Mouse (Mus musculus): Measurements from ENCODE around the gene Gpnmb.

Gpnmb gene

GRCm38 (mm10) chr6:49036275-49037267 is at the start of gene Gpnmb:
Gene Gpnmb, plus strand, starts transcription at chr6:49036546.
- peak; percentile 61 for DNase-seq (ENCODE audit: low read depth, low spot score)

DNA sequence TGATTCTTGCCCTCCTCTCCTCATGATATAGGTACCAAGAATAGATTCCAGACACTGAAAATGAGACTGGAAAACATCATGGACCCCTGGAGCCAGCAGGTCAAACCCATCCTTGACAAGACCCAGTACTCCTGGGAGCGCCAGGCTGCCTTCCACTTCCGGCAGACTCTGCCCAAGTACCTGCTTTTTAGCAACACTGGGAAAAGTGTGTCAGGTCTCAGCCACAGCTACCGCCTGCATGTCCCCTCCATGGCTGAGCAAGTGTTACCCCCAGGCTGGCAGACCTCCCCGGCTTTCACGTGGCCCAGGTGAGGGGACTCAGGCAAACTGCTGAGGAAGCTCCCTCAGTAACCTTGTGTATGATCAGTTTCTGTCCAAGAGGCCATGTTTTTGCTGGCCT is 46.4 kb upstream of the Gpnmb start:
- no peak for DNase-seq (ENCODE audit: low read depth, low spot score)

DNA sequence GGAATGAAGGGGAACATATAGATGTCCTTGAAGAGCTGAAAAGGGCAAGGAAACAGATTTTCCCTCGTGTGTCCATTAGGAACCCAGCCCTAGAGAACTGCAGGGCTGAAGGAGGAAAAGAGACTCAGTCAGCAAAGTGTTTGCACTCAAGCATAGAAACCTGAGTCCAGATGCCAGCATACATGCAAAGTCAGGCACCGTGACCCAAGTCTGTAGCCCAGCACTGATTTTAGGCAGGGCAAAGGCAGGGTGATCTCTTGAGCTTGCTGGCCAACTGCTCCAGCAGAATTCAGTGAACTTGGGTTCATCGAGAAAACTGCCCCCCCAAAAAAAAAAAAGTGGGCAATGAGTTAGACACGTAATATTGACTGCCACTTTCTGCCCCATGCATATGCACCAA is 44.4 kb upstream of the Gpnmb start:
- DNase-seq (ENCODE audit: low read depth, low spot score), result no peak

- DNase-seq (ENCODE audit: low read depth, low spot score), result no peak
These were observed 38.2 kb upstream of the Gpnmb start for GRCm38 (mm10) chr6:48998186-48998585.

DNA sequence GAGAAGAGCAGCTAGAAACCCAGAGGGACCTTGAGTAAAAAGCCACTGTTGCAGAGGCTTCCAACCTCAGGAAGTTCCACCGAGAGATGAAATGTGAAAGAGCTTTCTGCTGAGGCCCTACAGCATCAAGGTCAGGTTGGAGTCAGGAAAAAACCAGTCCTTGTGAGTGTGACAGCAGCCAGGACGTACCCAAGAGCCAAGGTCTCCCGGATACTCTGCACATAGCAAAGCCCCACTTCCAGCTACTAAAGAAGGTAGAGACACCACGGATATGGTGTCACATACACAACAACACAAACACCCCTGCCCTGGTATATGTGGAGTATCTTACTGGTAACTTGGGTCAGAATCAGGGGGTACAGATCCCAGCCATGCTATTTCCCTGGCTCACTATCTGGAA is 37.5 kb upstream of the Gpnmb start:
- DNase-seq (ENCODE audit: low read depth, low spot score), result no peak

- DNase-seq (ENCODE audit: low read depth, low spot score), result no peak
These were observed 33.0 kb upstream of the Gpnmb start for GRCm38 (mm10) chr6:49003381-49003780.

DNA sequence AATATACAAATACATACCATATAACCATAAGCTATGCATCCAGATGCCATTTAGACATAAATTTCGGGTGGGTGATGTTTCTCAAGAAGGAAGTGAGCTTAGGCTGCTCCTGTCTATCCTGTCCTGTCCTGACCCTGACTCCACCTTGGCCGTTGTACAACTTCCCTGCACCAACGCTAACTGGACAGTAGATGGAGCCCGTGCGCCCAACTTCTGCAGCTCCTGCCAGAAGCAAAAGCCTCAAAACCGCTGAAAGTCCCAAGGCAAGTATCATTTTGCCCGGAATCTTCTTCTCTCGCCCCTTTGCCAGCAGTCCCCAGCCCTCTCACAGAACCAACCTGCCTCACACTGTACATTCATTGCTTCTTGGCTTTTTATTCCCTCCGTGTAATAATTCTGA is 28.4 kb upstream of the Gpnmb start:
- DNase-seq (ENCODE audit: low read depth, low spot score), result peak; percentile 89

GRCm38 (mm10) chr6:49008420-49009160 is 27.8 kb upstream of the Gpnmb start:
- no peak for DNase-seq (ENCODE audit: low read depth, low spot score)

DNA sequence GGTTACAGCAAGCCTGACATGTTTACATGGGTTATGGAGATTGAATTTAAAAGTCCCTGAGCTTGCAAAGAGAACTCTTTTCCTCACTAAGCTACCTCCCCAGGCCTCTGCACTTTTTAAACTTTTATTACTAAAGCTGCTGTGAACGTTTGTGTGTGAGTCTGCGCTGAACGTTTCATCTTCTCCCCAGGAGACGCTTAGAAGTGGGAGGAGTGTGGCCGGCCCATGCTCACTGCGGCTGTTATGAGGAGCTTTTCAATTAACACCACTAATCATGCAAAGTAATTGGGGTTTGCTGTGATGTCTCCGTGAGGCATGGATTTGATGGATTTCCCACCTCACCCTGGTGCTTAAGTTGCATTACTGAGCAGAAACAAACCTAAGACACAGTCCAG is 27.2 kb upstream of the Gpnmb start:
- no peak for DNase-seq (ENCODE audit: low read depth, low spot score)

- DNase-seq (ENCODE audit: low read depth, low spot score), result peak; percentile 55
These were observed 26.7 kb upstream of the Gpnmb start for GRCm38 (mm10) chr6:49009665-49010064.

GRCm38 (mm10) chr6:49011191-49011590 is 25.2 kb upstream of the Gpnmb start:
- no peak for DNase-seq (ENCODE audit: low read depth, low spot score)

GRCm38 (mm10) chr6:49013023-49013422 is 23.3 kb upstream of the Gpnmb start:
- no peak for DNase-seq (ENCODE audit: low read depth, low spot score)

GRCm38 (mm10) chr6:49013458-49013857 is 22.9 kb upstream of the Gpnmb start:
- DNase-seq (ENCODE audit: low read depth, low spot score), result peak; percentile 73

GRCm38 (mm10) chr6:49017150-49017549 is 19.2 kb upstream of the Gpnmb start:
- peak; percentile 61 for DNase-seq (ENCODE audit: low read depth, low spot score)

DNA sequence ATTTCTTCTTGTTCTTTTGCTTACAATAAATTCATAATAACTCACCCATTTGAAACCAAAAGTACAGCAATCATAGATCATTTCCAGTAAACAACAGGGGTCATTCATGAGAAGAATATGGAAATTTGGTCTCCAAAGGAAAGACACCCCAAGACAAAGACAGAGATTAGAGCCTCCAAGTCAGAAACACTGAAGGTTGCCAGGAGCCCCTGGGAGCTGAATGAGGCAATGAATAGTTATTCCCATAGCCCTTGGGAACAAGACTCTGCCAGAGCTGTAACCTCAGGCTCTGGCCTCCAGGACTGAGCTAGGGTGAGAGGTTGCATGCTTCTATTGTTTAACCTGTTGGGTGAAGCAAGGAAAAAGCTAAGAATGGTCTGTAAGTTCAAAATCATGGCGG is 17.0 kb upstream of the Gpnmb start:
- no peak for DNase-seq (ENCODE audit: low read depth, low spot score)

DNA sequence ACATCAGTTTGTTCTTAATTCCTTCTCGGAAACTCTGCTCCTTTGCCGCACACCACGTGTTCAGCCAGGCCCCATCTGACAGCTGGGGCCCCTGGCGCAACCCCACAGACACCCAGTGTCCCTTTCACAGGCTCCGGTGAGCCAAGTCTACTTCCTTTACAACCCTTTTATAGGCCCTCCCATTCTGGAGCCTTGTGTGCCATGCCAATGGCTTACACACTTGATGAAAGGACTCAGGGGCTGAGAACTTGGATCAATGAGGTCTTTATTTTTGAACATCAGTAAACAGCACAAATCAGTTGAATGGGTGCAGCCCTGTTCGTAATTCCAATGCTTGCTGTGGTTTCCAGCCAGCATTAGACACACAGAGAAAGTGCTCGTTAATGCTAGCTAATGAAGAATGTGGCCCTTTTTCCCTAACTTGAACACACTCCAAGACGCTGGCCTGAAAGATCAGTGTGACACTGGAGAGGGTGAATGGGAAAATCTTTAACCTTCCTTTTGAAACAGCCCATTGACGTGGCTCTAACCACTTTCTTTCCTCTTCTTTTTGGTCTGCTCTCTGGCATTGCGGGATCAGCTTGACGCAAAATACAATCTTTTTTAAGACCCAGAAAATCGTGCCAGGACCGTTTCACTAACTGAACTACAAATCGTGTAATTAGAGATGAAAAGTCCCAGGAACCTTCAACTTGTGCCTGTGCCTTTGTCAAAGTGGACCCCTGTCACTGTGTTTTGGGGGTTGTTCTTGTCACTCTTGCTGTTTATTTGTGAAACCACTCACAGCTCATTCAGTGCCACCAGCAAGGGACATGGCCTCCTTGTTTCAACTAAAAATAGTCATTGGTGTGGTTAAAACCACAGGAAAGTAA is 15.0 kb upstream of the Gpnmb start:
- no peak for DNase-seq (ENCODE audit: low read depth, low spot score)

GRCm38 (mm10) chr6:49022384-49022783 is 14.0 kb upstream of the Gpnmb start:
- DNase-seq (ENCODE audit: low read depth, low spot score), result no peak

DNA sequence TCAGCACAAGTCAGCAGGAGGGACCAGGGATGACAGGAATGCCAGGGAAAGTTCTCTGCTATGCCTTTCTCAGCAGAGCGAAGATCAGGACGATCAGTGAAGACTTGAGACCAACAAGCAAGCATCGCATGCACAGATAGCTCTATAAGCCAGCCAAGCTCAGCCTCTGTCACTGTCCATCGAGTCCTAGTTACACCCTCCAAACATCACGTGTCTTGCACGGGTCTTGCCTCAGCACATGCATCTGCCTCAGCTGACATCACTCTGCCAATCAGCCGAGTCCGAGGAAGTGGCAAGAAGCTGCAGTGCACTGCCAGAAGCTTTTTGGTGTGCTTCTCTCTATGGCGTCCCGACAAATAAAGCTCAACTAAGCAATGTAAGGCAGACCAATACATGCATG is 13.0 kb upstream of the Gpnmb start:
- DNase-seq (ENCODE audit: low read depth, low spot score), result no peak

DNA sequence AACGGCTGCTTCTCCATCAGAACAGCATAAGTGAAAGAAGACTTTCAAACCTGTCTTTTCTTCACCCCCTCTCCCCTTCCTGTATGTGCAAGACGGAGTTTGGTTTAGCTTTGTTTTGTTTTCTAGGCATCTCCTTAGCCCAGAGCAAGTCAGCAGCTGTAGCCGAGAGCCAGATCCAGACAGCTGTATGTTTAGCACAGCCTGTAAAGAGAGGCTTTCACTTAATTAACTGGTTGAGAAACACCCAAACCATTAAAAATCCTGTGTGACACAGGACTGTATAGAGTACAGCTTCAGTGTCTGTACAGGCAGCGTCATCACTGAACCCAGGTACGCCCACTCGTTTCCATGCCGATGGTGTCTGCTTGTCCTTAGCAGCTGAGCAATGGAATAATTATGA is 11.1 kb upstream of the Gpnmb start:
- DNase-seq (ENCODE audit: low read depth, low spot score), result no peak

DNA sequence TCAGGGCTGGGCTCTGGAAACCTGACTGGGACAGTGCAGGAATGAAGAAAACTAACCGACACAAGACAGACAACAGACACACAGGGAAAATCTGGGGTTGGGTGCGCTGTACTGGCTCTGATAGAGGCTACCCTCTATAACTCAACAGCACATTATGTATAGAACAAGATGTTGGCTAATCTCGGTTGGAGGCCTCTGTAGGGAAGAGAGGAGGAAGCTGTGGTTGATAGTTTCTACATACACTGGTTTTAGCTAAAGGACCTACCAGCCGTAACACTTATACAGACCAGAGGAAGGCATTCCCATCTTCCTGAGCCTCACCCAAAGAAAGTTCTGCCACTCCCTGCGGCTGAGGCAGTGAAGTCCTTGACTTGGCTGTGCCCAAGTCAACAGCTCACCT is 9.8 kb upstream of the Gpnmb start:
- no peak for DNase-seq (ENCODE audit: low read depth, low spot score)

- no peak for DNase-seq (ENCODE audit: low read depth, low spot score)
These were observed 8.3 kb upstream of the Gpnmb start for GRCm38 (mm10) chr6:49028019-49028418.

GRCm38 (mm10) chr6:49028708-49029107 is 7.6 kb upstream of the Gpnmb start:
- no peak for DNase-seq (ENCODE audit: low read depth, low spot score)
